Mouse (Mus musculus) CD8-positive naive resting alpha-beta T cell, adult 2 months (primary cell): ENCODE data around the gene Zbtb43.

Source experiments
- DNase-seq, 2 experiments: peaks; one replicate each; pipeline ENCODE4 v3.0.0; 2022; ENCODE audit warnings: low read depth in 2 of 2, low spot score in 2 of 2

Zbtb43 gene

GRCm38 (mm10) chr2:33430081-33430770 lies 38.1 kb downstream of the Zbtb43 start:
- no peak for DNase-seq

- DNase-seq, result no peak
Measured at GRCm38 (mm10) chr2:33429339-33429738, 39.0 kb downstream of the Zbtb43 start.

DNA sequence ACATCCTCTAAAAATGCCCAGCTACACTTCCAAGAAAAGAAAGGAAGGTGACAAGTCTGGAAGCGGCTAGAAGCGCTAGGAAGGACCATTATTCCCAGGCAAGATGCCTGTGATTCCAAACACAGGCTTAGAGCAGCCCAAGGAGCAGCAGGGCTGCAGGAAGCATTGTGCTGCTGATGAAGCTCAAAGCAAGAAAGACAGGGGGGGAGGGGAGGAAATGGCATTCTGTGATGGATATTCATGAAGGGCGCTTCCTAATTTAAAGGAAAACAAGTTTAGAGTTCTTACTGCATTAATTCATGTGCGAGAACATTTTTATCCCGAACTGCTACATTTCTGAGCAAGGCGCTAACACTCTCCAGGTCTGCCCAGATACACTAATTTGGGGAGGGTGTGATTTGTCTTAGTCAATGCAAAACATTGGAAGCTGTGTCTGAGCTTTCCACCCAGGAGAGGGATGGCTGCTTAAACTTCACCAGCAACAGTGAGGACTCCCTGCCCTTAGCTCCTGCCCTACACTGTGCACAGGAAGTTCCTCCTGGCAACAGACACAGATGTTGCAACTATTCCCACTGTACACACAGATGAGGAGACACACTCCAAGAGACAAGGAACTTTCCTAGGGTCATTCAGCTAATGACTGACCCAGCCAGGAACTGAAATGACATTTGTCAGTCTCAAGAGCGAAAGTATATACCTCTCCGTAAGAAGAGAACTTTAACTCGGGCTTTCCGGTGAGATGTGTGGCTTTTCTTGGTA lies 41.5 kb downstream of the Zbtb43 start:
- no peak for DNase-seq

GRCm38 (mm10) chr2:33417454-33417853 lies 50.9 kb downstream of the Zbtb43 start:
- DNase-seq, result no peak

DNA sequence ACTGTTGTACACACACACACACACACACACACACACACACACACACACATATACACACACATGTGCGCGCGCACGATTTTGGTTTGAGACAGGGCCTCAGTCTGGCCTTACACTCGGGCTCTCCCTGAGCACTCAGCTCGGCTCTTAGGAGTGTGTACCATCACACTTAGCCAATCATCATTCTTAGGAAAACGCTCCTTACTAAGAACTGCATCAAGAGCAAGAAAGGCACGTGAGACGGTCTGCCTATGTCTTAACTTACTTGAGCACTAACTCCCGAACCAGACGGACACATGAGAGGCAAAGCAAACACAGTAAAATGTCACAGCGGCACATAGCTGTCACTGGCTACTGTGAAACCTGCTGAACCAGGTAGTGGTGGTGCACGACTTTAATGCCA lies 54.3 kb downstream of the Zbtb43 start:
- DNase-seq, result no peak

DNA sequence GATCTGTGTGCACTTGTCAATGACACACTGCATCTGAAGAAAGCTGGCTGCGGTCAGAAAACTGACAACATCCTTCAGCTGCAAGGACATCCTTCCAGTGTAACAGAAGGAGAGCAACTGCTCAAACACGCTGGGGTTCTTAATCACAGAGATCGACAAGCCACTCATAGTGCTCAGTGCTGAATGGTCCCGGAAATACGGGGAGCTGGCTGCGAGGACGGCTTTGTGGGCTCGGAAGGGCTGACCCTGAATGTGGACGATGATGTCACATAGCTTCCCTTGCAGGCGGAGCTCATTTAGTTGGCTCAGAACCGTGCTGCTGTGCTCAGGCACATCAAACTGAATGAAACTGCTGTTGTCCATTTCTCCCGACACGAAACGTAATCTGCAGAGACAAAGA lies 56.2 kb downstream of the Zbtb43 start:
- no peak for DNase-seq

GRCm38 (mm10) chr2:33403511-33404003 lies 64.8 kb downstream of the Zbtb43 start:
- peak in 1 of 2 experiments; percentile 12 for DNase-seq

GRCm38 (mm10) chr2:33402638-33403037 lies 65.7 kb downstream of the Zbtb43 start:
- DNase-seq, result no peak

DNA sequence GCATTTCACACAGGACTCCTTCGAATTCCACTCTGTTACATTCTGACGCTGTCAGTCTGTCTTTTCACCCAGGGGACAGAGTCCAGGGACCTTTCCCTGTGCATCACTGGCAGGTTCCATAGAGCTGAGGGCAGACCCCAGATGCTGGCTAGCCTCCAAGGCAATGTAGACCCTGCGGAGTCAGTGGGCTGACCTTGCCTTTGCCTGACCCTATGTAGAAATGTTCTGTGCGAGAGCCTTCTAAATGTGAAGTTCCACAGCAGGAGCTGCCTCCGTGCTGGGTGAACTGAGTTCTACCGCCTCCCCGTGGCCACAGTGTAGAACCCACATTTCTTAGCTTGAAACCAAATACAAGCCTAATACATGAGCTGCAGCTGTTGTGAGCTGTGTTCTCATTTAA lies 66.1 kb downstream of the Zbtb43 start:
- DNase-seq, result peak; percentile 20

- DNase-seq, result no peak
Measured at GRCm38 (mm10) chr2:33401217-33401616, 67.1 kb downstream of the Zbtb43 start.

DNA sequence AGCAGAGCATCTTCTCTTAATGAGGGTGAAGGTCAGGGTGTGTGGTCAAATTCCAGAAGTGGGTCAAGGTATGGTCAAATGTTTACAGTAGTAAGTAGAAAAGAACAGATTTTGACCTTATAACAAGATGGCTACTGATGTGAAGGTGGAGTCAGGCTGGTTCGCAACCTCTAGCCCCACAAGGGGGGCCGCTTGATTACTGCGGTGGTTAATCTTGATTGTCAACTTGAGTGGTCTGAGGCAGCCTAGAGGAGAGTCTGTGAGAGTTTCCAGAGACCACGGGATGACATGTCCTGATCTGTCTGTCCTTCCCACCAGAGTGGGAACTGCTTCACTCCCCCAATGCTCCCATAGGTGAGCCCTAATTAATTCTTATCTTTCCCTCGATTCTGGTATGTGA lies 67.8 kb downstream of the Zbtb43 start:
- no peak for DNase-seq
